Mouse (Mus musculus) E14TG2a.4 (cell line): Measurements from ENCODE around the gene Gimap7.

Experiments used
- H3K27me3 ChIP-seq: 2 replicates; pipeline ENCODE4 v1.6.1; 2014; ENCODE audit warnings: low read length, control low read depth; ENCODE audit not compliant: insufficient read depth
- H3K36me3 ChIP-seq: 2 replicates; pipeline ENCODE4 v1.6.1; 2014; ENCODE audit warnings: low read length, control low read depth; ENCODE audit not compliant: insufficient read depth
- H3K4me1 ChIP-seq: replicated peaks from 2 replicates; pipeline ENCODE4 v1.6.1; 2014; ENCODE audit warnings: low read depth, low read length, control low read depth
- H3K4me3 ChIP-seq: replicated peaks from 2 replicates; pipeline ENCODE4 v1.5.1; 2014; ENCODE audit warnings: mild to moderate bottlenecking, low read length
- H3K9me3 ChIP-seq: 2 replicates; pipeline ENCODE4 v1.6.1; 2014; ENCODE audit warnings: low read length, control low read depth
- CTCF ChIP-seq: conservative IDR thresholded peaks from 2 replicates; pipeline ENCODE4 v1.5.1; 2014; ENCODE audit warnings: low read length
- NANOG ChIP-seq: IDR thresholded peaks from 2 replicates; pipeline ENCODE4 v1.6.1; 2014; ENCODE audit warnings: borderline replicate concordance, low read length, mixed read lengths
- POU5F1 ChIP-seq: IDR thresholded peaks from 2 replicates; pipeline ENCODE4 v1.6.1; 2014; ENCODE audit warnings: low read length, borderline replicate concordance

The Gimap7 gene

GRCm38 (mm10) chr6:48700251-48701075, 18.0 kb upstream of the Gimap7 start:
- H3K4me3 ChIP-seq, result no peak overlapping the region
- no peaks in the 10 kb centered on the region for H3K36me3 ChIP-seq
- 0 out of 2 replicates have a peak, but pooled peaks cover 5% of the 10 kb centered on the region for H3K4me1 ChIP-seq
- no peak for TF ChIP-seq CTCF
- no peak for TF ChIP-seq NANOG
- no peaks in the 10 kb centered on the region for H3K27me3 ChIP-seq
- peaks cover 3% of the 10 kb centered on the region; the same call in 1 of the 2 replicates for H3K9me3 ChIP-seq

- Histone ChIP-seq H3K4me3 (no peak overlapping the region), H3K4me1 (0 out of 2 replicates have a peak, but pooled peaks cover 5% of the 10 kb centered on the region), H3K9me3 (no peaks in the 10 kb centered on the region), H3K27me3 (no peaks in the 10 kb centered on the region), H3K36me3 (no peaks in the 10 kb centered on the region)
- TF ChIP-seq NANOG, result no peak
- no peak for TF ChIP-seq POU5F1
- no peak for TF ChIP-seq CTCF
Measured at GRCm38 (mm10) chr6:48702146-48702545, 16.3 kb upstream of the Gimap7 start.

GRCm38 (mm10) chr6:48702601-48703000, 15.8 kb upstream of the Gimap7 start:
- Histone ChIP-seq H3K9me3 (no peaks in the 10 kb centered on the region), H3K36me3 (no peaks in the 10 kb centered on the region), H3K27me3 (no peaks in the 10 kb centered on the region), H3K4me1 (0 out of 2 replicates have a peak, but pooled peaks cover 5% of the 10 kb centered on the region), H3K4me3 (no peak overlapping the region)
- TF ChIP-seq CTCF (0 out of 2 replicates have a peak, but pooled peaks have one; percentile 9), POU5F1 (no peak)

GRCm38 (mm10) chr6:48704146-48704545, 14.3 kb upstream of the Gimap7 start:
- H3K9me3 ChIP-seq, result no peaks in the 10 kb centered on the region
- no peaks in the 10 kb centered on the region for H3K36me3 ChIP-seq
- no peaks in the 10 kb centered on the region for H3K27me3 ChIP-seq
- 0 out of 2 replicates have a peak, but pooled peaks cover 5% of the 10 kb centered on the region for H3K4me1 ChIP-seq
- H3K4me3 ChIP-seq, result no peak overlapping the region
- TF ChIP-seq NANOG, result no peak
- TF ChIP-seq CTCF, result no peak
- no peak for TF ChIP-seq POU5F1

- no peak overlapping the region for H3K4me3 ChIP-seq
- H3K9me3 ChIP-seq, result no peaks in the 10 kb centered on the region
- no peaks in the 10 kb centered on the region for H3K36me3 ChIP-seq
- no peaks in the 10 kb centered on the region for H3K27me3 ChIP-seq
- TF ChIP-seq NANOG (no peak), CTCF (no peak), POU5F1 (no peak)
- 0 out of 2 replicates have a peak, but pooled peaks cover 5% of the 10 kb centered on the region for H3K4me1 ChIP-seq
Measured at GRCm38 (mm10) chr6:48706130-48706529, 12.3 kb upstream of the Gimap7 start.

GRCm38 (mm10) chr6:48720326-48720725, 1.9 kb downstream of the Gimap7 start:
- Histone ChIP-seq H3K27me3 (no peaks in the 10 kb centered on the region), H3K4me3 (no peak overlapping the region), H3K36me3 (no peaks in the 10 kb centered on the region), H3K4me1 (no peaks in the 10 kb centered on the region), H3K9me3 (no peaks in the 10 kb centered on the region)
- TF ChIP-seq POU5F1 (no peak), CTCF (no peak), NANOG (no peak)

- no peaks in the 10 kb centered on the region for H3K27me3 ChIP-seq
- TF ChIP-seq CTCF (no peak), NANOG (no peak), POU5F1 (no peak)
- no peak overlapping the region for H3K4me3 ChIP-seq
- H3K36me3 ChIP-seq, result no peaks in the 10 kb centered on the region
- no peaks in the 10 kb centered on the region for H3K4me1 ChIP-seq
- H3K9me3 ChIP-seq, result no peaks in the 10 kb centered on the region
Measured at GRCm38 (mm10) chr6:48723468-48723867, 5.0 kb downstream of the Gimap7 start.

GRCm38 (mm10) chr6:48725476-48725875, 7.1 kb downstream of the Gimap7 start:
- Histone ChIP-seq H3K9me3 (no peaks in the 10 kb centered on the region), H3K36me3 (no peaks in the 10 kb centered on the region)
- TF ChIP-seq NANOG (no peak), POU5F1 (no peak), CTCF (no peak)

GRCm38 (mm10) chr6:48727761-48728160, 9.3 kb downstream of the Gimap7 start:
- no peaks in the 10 kb centered on the region for H3K4me1 ChIP-seq
- H3K27me3 ChIP-seq, result no peaks in the 10 kb centered on the region
- H3K9me3 ChIP-seq, result no peaks in the 10 kb centered on the region
- TF ChIP-seq NANOG (no peak), CTCF (no peak), POU5F1 (no peak)
- H3K36me3 ChIP-seq, result no peaks in the 10 kb centered on the region
- H3K4me3 ChIP-seq, result no peak overlapping the region

More at GRCm38 (mm10) chr6:48725476-48725875, 7.1 kb downstream of the Gimap7 start:
- H3K4me1 ChIP-seq, result no peaks in the 10 kb centered on the region
- no peaks in the 10 kb centered on the region for H3K27me3 ChIP-seq
- no peak overlapping the region for H3K4me3 ChIP-seq
